Mouse (Mus musculus) midbrain, embryonic 11.5 days (tissue): ENCODE measurements around the gene Ptger4. TPM values are rescaled to one million over a fixed set of nuclear protein-coding genes. Genes with fewer than 3 reads are reported as not detected.

Experiments used
- ATAC-seq: fragments of 200-750 bp; cut with Nextera tagmentation; 2 replicates; pipeline ENCODE4 v1.8.0; 2017; ENCODE audit warnings: moderate TSS enrichment, moderate library complexity; ENCODE audit not compliant: low FRiP score
- DNase-seq: peaks from one replicate; pipeline ENCODE4 v3.0.0; 2015; ENCODE audit warnings: low spot score; ENCODE audit errors: missing footprints
- H3K27ac ChIP-seq: fragments of 300-500 bp; sonication (generic); 2 replicates; pipeline ENCODE4 v1.5.1; 2014; ENCODE audit warnings: low read depth, low read length
- H3K27me3 ChIP-seq: fragments of 300-500 bp; sonication (generic); 2 replicates; pipeline ENCODE4 v1.6.1; 2014; ENCODE audit warnings: mild to moderate bottlenecking, low read length, moderate library complexity, mixed read lengths; ENCODE audit not compliant: control insufficient read depth, insufficient read depth
- H3K36me3 ChIP-seq: fragments of 300-500 bp; sonication (generic); 2 replicates; pipeline ENCODE4 v1.6.1; 2014; ENCODE audit warnings: mild to moderate bottlenecking, low read length, moderate library complexity, mixed read lengths; ENCODE audit not compliant: control insufficient read depth, insufficient read depth
- H3K4me1 ChIP-seq: fragments of 300-500 bp; sonication (generic); 2 replicates; pipeline ENCODE4 v1.6.1; 2014; ENCODE audit warnings: low read length; ENCODE audit not compliant: control insufficient read depth, insufficient read depth
- H3K4me2 ChIP-seq: fragments of 300-500 bp; sonication (generic); 2 replicates; pipeline ENCODE4 v1.6.1; 2014; ENCODE audit warnings: mild to moderate bottlenecking, moderate library complexity
- H3K4me3 ChIP-seq: fragments of 300-500 bp; sonication (generic); 2 replicates; pipeline ENCODE4 v1.5.1; 2014; ENCODE audit warnings: low read depth, low read length
- H3K9ac ChIP-seq: fragments of 300-500 bp; sonication (generic); 2 replicates; pipeline ENCODE4 v1.6.1; 2014; ENCODE audit warnings: low read length
- H3K9me3 ChIP-seq: fragments of 300-500 bp; sonication (generic); 2 replicates; pipeline ENCODE4 v1.6.1; 2016; ENCODE audit warnings: low read length; ENCODE audit not compliant: control insufficient read depth
- WGBS: fragments of 180-500 bp; shearing (Covaris S2); extraction: QIAGEN DNeasy Blood & Tissue Kit; methylation state at CpG from one replicate; pipeline ENCODE4 v1.1.7; 2014; 5-methylcytosine and 5-hydroxymethylcytosine counted together
- polyA plus RNA-seq: library from polyadenylated mRNA; unstranded; fragments of >200 nt; fragmentation: Nextera tagmentation; extraction: Ambion mirVana; gene quantifications from 2 replicates; pipeline ENCODE4 v1.2.1, GENCODE M21; 2014

The Ptger4 gene
- polyA plus RNA-seq, 1 experiment from 2014 or later = 0.38 TPM

DNA sequence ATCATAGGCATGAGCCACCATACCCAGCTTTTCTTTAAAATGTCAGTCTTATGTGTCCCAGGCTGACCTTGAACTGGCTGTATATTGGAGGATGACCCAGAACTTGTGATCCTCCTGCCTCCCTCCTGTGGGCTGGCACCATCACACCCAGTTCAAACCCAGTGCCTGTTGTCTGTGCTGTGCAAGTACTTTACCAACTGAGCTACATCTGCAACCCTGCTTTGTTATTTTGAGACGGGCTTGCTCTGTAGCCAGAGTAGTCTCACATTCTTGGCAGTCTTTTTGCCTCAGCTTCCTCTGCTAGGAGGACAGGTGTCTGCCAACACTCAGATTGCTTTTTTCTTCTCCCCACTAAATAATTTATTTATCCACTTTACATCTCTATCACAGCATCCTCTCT, 86.6 kb downstream of the Ptger4 start:
- Histone ChIP-seq H3K27ac (no peak overlapping the region), H3K9me3 (no peaks in the 10 kb centered on the region), H3K27me3 (no peaks in the 10 kb centered on the region), H3K4me1 (no peaks in the 10 kb centered on the region), H3K4me2 (no peak overlapping the region), H3K9ac (no peak overlapping the region), H3K4me3 (no peak overlapping the region), H3K36me3 (no peaks in the 10 kb centered on the region)
- no peak for ATAC-seq
- peak; percentile 17 for DNase-seq
- 94% methylated on average over 1 of the region's 1 CpGs for WGBS

Other genes with a start within 250 kb of the Ptger4 start
- 0.08 and 0.11 TPM in 2 replicates for gene C7, start 180.4 kb downstream of the Ptger4 start, polyA plus RNA-seq
- gene Card6, start 135.6 kb downstream of the Ptger4 start, polyA plus RNA-seq = 0.63 and 1.5 TPM in 2 replicates
- gene Rpl37, start 127.5 kb downstream of the Ptger4 start, polyA plus RNA-seq = 475 and 516 TPM in 2 replicates
- 20.0 and 20.3 TPM in 2 replicates for gene Prkaa1, start 100.3 kb downstream of the Ptger4 start, polyA plus RNA-seq
- 53.6 and 55.0 TPM in 2 replicates for gene Ttc33, start 58.7 kb downstream of the Ptger4 start, polyA plus RNA-seq